24 mouse cellular contexts compared by ENCODE assay signal in genomic region chrX:152545736-152546135, GRCm38 (mm10). TPM values are rescaled to one million over a fixed set of nuclear protein-coding genes. Genes with fewer than 3 reads are reported as not detected.
DNase-seq lines count a peak whose midpoint lies in the region; ATAC-seq and TF ChIP-seq lines count a peak whose summit lies in the region.
"Had no signal": no experiment of that assay in that cellular context is flagged by ENCODE, and none has a peak within 500 bp of the region (broad histone marks: within the 10 kb centered on the region; RNA-seq: fewer than 3 reads in every experiment).

No protein-coding gene starts in this region.

- TF ChIP-seq CTCF in forebrain, postnatal 0 days (IDR thresholded peaks at IDR 0.05; ENCODE audit: low read depth), result no peak
- TF ChIP-seq CTCF in liver, postnatal 0 days (IDR thresholded peaks at IDR 0.05; ENCODE audit: low read depth), result no peak

- no peaks in the 10 kb centered on the region for H3K36me3 ChIP-seq in forebrain, postnatal 0 days (ENCODE audit: insufficient read depth)
- no peaks in the 10 kb centered on the region for H3K36me3 ChIP-seq in forebrain, embryonic 12.5 days (replicated peaks)
- H3K36me3 ChIP-seq in liver, postnatal 0 days (replicated peaks; ENCODE audit: insufficient read depth, low read length), result no peaks in the 10 kb centered on the region
- H3K36me3 ChIP-seq: embryonic facial prominence, embryonic 13.5 days; heart, embryonic 15.5 days; hindbrain, embryonic 10.5 days had no signal

- H3K4me2 ChIP-seq in forebrain, postnatal 0 days (ENCODE audit: low read depth), result no peak overlapping the region
- H3K4me2 ChIP-seq in forebrain, embryonic 12.5 days, result no peak overlapping the region
- H3K4me2 ChIP-seq in liver, postnatal 0 days (ENCODE audit: low read depth, low read length), result no peak overlapping the region
- H3K4me2 ChIP-seq: embryonic facial prominence, embryonic 13.5 days; forebrain, embryonic 13.5 days; heart, embryonic 11.5 days; heart, embryonic 15.5 days; hindbrain, embryonic 14.5 days had no signal

- no peaks in the 10 kb centered on the region for H3K4me1 ChIP-seq in forebrain, postnatal 0 days (ENCODE audit: insufficient read depth)
- no peaks in the 10 kb centered on the region for H3K4me1 ChIP-seq in forebrain, embryonic 12.5 days
- H3K4me1 ChIP-seq in liver, postnatal 0 days (ENCODE audit: insufficient read depth), result no peaks in the 10 kb centered on the region
- H3K4me1 ChIP-seq: embryonic facial prominence, embryonic 13.5 days; forebrain, embryonic 13.5 days; heart, embryonic 15.5 days; hindbrain, embryonic 10.5 days had no signal

- TF ChIP-seq EP300 in liver, postnatal 0 days (IDR thresholded peaks at IDR 0.05; ENCODE audit: low read depth), result no peak

- peak; percentile 4 for DNase-seq in forebrain, postnatal 0 days
- DNase-seq in 416B (ENCODE audit: low read depth), result peak; percentile 26
- DNase-seq in liver, postnatal 0 days, result no peak
- DNase-seq in gastrocnemius, postnatal 4 days (ENCODE audit: low spot score in 2 of 2), result no peak
- DNase-seq: adrenal gland, adult 2 months; adrenal gland, postnatal 36 days; cerebellum, adult 11 months; cerebellum, adult 9-10 months; cerebellum, postnatal 25 days; gastrocnemius, postnatal 36 days; heart, adult 2 months; heart, postnatal 14 days had no signal

- no peak for ATAC-seq in forebrain, postnatal 0 days
- ATAC-seq in forebrain, embryonic 12.5 days (ENCODE audit: low FRiP score), result no peak
- peak; percentile 83 for ATAC-seq in common myeloid progenitor, adult 5-6 weeks (replicated peaks; ENCODE audit: low read depth, poor library complexity, severe bottlenecking)
- ATAC-seq in megakaryocyte, adult 5-6 weeks (ENCODE audit: poor library complexity, severe bottlenecking), result peak; percentile 33
- no peak for ATAC-seq in liver, postnatal 0 days
- ATAC-seq: forebrain, embryonic 13.5 days had no signal

- H3K9ac ChIP-seq in forebrain, postnatal 0 days, result no peak overlapping the region
- no peak overlapping the region for H3K9ac ChIP-seq in forebrain, embryonic 12.5 days
- H3K9ac ChIP-seq in liver, postnatal 0 days (replicated peaks), result no peak overlapping the region
- H3K9ac ChIP-seq: embryonic facial prominence, embryonic 13.5 days; forebrain, embryonic 13.5 days; heart, embryonic 15.5 days; hindbrain, embryonic 14.5 days had no signal

- 75% methylated on average over 1 of the region's 1 CpGs for WGBS in forebrain, postnatal 0 days
- 95% methylated on average over 1 of the region's 1 CpGs for WGBS in forebrain, embryonic 12.5 days
- 68% methylated on average over 1 of the region's 1 CpGs for WGBS in liver, postnatal 0 days (ENCODE audit: insufficient replicate concordance)

- no peaks in the 10 kb centered on the region for H3K27me3 ChIP-seq in forebrain, postnatal 0 days (ENCODE audit: insufficient read depth, low read length)
- H3K27me3 ChIP-seq in forebrain, embryonic 12.5 days, result peaks cover 31% of the 10 kb centered on the region
- H3K27me3 ChIP-seq in liver, postnatal 0 days (ENCODE audit: insufficient read depth, low read length), result no peaks in the 10 kb centered on the region
- H3K27me3 ChIP-seq: heart, embryonic 15.5 days had no signal

- no peak overlapping the region for H3K4me3 ChIP-seq in forebrain, postnatal 0 days (ENCODE audit: low read depth, low read length)
- H3K4me3 ChIP-seq in forebrain, embryonic 12.5 days (replicated peaks), result no peak overlapping the region
- H3K4me3 ChIP-seq in liver, postnatal 0 days (ENCODE audit: low read depth, low read length), result no peak overlapping the region
- H3K4me3 ChIP-seq: embryonic facial prominence, embryonic 13.5 days; forebrain, embryonic 13.5 days; heart, adult 2 months; heart, embryonic 15.5 days; hindbrain, embryonic 10.5 days had no signal

- H3K27ac ChIP-seq in forebrain, postnatal 0 days (ENCODE audit: low read depth, low read length), result no peak overlapping the region
- no peak overlapping the region for H3K27ac ChIP-seq in forebrain, embryonic 12.5 days
- H3K27ac ChIP-seq in liver, postnatal 0 days (ENCODE audit: low read depth), result no peak overlapping the region
- H3K27ac ChIP-seq: embryonic facial prominence, embryonic 13.5 days; forebrain, embryonic 13.5 days; heart, adult 2 months; heart, embryonic 15.5 days; hindbrain, embryonic 10.5 days; hindbrain, embryonic 14.5 days had no signal

- no peaks in the 10 kb centered on the region for H3K9me3 ChIP-seq in forebrain, postnatal 0 days (ENCODE audit: low read length)
- no peaks in the 10 kb centered on the region for H3K9me3 ChIP-seq in forebrain, embryonic 12.5 days
- H3K9me3 ChIP-seq in liver, postnatal 0 days (ENCODE audit: low read length), result no peaks in the 10 kb centered on the region
- H3K9me3 ChIP-seq: embryonic facial prominence, embryonic 13.5 days; forebrain, embryonic 13.5 days; heart, embryonic 15.5 days; hindbrain, embryonic 10.5 days had no signal

RNA-seq across cellular contexts. Expression of gene Cldn34a, which starts 17.4 kb away (rescaled TPM):
- total RNA-seq in forebrain, postnatal 0 days (2014; rRNA removed), result not detected in 2 replicates
- polyA plus RNA-seq in forebrain, postnatal 0 days (2015; fragmentation: Nextera tagmentation; extraction: Ambion mirVana), result not detected in 2 replicates
- not detected in 2 replicates for polyA plus RNA-seq in forebrain, embryonic 12.5 days (2016; fragmentation: Nextera tagmentation; extraction: Ambion mirVana)
- not detected in 2 replicates for total RNA-seq in common myeloid progenitor, adult 5-6 weeks (2017)
- total RNA-seq in megakaryocyte, adult 5-6 weeks (2015), result not detected in 2 replicates
- total RNA-seq in megakaryocyte, adult 5-6 weeks (2017), result not detected in 2 replicates
- polyA plus RNA-seq in liver, postnatal 0 days (2015; fragmentation: Nextera tagmentation; extraction: Ambion mirVana), result not detected in 2 replicates
- not detected for total RNA-seq in gastrocnemius, postnatal 4 days (2021)
- total RNA-seq: adrenal gland, adult 2 months; adrenal gland, postnatal 36 days; gastrocnemius, adult 8-10 months; gastrocnemius, postnatal 36 days; heart, adult 2 months; heart, postnatal 14 days had no signal
- polyA plus RNA-seq: adrenal gland, adult 2 months; brain, embryonic 14.5 days; C2C12; embryonic facial prominence, embryonic 13.5 days; forebrain, embryonic 13.5 days; heart, adult 2 months; heart, embryonic 11.5 days; heart, embryonic 15.5 days; hindbrain, embryonic 10.5 days; hindbrain, embryonic 14.5 days had no signal

Comparison
In these comparisons a context has a peak if more than half of its experiments do, and no peak if none do; other contexts are left out.
1. ATAC-seq: peak in common myeloid progenitor, adult 5-6 weeks (single experiment) and megakaryocyte, adult 5-6 weeks (single experiment); none in forebrain, postnatal 0 days (single experiment), forebrain, embryonic 12.5 days (single experiment) and liver, postnatal 0 days (single experiment).
2. DNase-seq: peak in forebrain, postnatal 0 days (single experiment) and 416B (single experiment); none in liver, postnatal 0 days (single experiment) and gastrocnemius, postnatal 4 days (0 of 2).